Mouse (Mus musculus) heart, postnatal 25 days (tissue): ENCODE results near the gene Kctd20. TPM values are rescaled to one million over a fixed set of nuclear protein-coding genes. Genes with fewer than 3 reads are reported as not detected.

Experiments
- DNase-seq: peaks from one replicate; pipeline ENCODE4 v3.0.0; 2022; ENCODE audit warnings: low spot score
- intact Hi-C: fragments of 180-260 bp; cut with DNase I; formaldehyde crosslinking; loops from one replicate; pipeline ENCODE4 v1.15.1; 2025
- total RNA-seq, 2 experiments: library from RNA; stranded (reverse); gene quantifications; 2 replicates each; pipeline ENCODE4 v1.2.3; 2021

Gene Kctd20
- 10 to 100 TPM; 54.9 to 64.2 TPM for total RNA-seq

DNA sequence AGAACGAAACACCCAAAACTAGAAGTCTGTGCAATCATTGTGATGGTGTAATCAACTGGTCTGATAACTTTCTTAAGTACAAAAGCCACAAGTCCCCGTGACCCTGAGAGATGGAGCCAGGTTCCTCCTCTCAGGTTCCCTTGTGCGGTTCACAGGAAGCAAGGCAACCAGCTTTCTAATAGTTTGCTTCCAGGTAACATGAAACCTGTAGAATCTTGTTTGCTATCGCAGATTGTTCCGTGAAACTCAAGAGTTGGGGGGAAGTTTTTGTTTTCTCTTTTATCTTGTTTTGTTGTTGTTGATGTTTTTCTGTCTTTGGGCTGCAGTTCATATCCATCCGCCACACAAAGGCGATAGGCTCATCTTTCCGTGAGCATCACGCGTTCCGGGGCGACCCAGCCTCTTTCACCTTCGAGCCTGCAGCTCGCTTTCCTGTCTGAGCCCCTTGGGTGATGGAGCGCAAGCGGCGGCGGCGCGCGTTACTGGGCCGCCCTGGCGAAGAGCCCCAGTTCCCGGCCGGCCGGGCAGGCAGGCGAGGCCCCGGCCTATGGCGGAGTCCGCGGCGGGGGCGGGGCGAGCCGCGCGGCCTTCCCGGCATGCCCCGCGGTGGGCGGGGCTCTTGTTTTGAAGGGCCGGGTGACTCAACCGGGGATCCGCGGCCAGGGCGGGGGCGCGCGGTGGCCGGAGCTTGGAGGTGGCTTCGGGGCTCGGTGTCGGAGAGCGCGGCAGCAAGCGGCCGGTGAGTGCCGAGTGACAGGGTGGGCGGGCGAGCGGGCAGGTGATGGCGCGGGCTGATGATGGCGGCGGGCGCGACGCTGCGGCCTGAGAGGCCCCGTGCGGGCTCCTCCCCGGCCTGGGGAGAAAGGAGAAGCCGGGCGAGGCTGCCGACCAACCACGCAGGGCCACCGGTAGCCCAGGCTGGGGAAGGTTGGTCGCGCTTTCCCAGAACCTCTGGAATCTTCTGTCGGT, at the start of gene Kctd20:
Kctd20 (plus strand) TSS at position 120 of the 969 bp plus-strand sequence.
- DNase-seq, result peak; percentile 92
- intact Hi-C loops, result loop anchor here (2.0 kb wide), 1 partner anchor 21 kb away; no protein-coding TSS in a partner anchor

DNA sequence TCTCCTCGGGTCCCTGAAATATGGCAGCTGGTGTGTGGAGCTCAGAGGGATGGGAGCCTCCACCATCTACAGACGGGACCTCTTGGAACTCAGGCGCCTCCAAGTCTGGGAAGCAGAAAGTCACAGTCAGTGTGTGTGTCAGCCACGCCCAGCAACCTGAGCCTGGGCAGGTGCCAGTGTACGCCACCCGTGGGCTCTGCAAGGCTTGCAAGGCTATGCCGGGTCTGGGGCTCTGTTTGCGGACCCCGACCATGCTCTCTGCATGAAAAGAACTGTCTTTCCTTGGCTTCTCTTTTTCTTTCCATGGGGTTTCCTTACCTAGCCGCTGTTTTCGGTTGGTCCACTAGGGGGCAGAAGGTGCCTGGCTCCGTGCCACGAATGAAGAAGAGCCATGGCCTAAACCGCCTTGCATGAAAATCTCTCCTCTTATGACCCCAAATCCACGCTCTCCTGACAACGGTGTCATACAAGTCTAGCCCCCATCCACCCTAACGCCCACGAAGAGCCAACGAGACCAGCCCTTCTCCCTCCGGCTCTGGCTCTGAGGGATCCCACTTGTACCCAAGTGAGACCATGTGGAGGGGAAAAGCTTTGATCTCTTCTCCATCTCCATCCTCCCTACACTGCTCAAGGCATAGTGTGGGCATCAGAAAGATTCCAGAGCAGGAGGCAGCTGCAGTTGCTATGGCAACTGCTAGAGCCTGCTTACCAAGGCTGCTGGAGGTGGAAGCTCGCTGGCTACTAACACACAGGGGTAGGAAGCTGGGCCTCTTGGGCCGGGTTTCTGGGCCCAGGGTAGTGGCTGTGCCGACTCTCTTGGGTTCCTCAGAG, 47.0 kb upstream of the Kctd20 start:
- DNase-seq, result no peak
- intact Hi-C loops, result loop anchor here (2.0 kb wide), 1 partner anchor 22 kb away; no protein-coding TSS in a partner anchor

DNA sequence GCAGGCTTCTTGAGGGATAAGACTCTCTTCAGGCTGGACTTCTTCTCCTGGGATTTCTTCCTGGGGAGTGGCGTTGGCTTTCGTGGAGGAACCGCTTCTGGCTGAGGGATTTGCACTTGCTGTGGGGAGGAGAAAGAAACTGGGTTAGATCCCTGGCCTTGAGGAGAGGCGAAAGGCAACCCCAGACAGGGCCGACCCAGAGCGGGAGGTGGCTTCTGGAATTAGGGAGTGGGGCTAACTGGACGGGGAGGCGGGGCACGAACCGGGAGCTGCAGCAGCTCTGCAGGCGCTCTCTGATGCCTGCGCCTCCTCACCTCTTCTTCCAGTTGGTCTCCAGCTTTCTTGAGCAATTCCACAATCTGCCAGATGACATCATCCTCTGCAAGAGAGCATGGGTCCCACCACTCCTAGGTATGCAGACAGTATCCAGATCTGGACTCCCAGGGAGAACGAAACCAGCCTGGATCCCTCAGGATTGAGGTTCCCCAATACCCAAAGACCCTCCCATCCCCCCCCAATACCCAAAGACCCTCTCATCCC, 46.3 kb upstream of the Kctd20 start:
- no peak for DNase-seq
- intact Hi-C loops, result loop anchor here (2.0 kb wide), 1 partner anchor 21 kb away; no protein-coding TSS in a partner anchor

DNA sequence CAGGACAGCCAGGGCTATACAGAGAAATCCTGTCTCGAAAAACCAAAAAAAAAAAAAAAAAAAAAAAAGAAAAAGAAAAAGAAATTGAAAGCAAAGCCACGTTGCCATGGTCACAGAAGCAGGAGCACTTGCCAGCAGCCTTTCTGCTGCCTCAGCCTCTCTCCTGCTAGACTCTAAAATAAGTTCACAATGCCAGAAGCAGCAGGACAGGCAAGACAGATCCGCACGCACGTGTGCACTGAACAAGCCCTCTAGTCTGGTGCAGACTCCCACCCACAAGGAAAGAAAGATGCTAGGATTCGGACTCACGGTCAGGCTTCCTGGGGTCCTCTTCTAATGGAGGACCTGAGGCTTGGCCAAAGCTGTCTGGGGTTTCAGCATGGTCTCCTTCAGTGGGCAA, 43.8 kb upstream of the Kctd20 start:
- intact Hi-C loops, result no loop called here
- no peak for DNase-seq

- intact Hi-C loops, result no loop called here
- DNase-seq, result no peak
These were observed 42.4 kb upstream of the Kctd20 start for GRCm38 (mm10) chr17:28909252-28909941.

DNA sequence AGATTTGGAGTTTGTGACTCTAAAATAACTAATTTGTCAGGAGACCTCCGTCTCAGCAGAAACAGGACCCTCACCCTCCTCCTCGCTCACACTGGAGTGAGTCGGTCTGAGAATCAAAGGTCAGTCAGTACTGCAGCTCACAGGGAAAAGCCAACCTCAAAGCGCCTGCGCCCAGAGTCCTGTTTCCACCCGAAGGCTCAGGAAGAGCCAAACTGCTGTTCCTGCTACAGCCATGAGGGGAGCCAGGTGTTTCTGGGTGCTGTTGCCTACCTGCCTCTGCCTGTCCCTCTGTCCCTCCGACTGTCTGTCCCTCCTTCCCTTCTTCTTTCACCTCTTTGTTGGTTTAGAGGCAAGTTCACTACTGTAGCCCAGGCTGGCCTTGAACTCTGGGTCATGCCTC, 41.6 kb upstream of the Kctd20 start:
- DNase-seq, result no peak
- intact Hi-C loops, result no loop called here

- intact Hi-C loops, result no loop called here
- no peak for DNase-seq
These were observed 38.5 kb upstream of the Kctd20 start for GRCm38 (mm10) chr17:28913200-28913599.

DNA sequence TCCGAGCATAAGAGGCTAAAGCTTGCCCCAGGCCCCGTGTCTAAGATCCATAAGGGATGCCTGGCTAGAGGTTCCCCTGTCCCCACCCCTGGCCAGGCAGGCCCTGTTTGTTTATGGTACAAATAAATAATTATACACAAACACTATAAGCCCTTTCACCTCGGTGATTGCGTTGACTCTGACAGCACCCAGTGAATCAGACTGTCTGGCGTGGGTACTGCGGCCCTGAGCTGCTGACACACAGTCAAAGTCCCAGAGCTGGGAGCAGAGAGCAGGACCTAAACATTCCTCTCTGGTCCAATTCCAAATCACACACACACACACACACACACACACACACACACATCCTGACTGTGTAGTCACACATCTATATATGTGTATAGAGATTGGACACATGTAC, 37.8 kb upstream of the Kctd20 start:
- intact Hi-C loops, result no loop called here
- no peak for DNase-seq

DNA sequence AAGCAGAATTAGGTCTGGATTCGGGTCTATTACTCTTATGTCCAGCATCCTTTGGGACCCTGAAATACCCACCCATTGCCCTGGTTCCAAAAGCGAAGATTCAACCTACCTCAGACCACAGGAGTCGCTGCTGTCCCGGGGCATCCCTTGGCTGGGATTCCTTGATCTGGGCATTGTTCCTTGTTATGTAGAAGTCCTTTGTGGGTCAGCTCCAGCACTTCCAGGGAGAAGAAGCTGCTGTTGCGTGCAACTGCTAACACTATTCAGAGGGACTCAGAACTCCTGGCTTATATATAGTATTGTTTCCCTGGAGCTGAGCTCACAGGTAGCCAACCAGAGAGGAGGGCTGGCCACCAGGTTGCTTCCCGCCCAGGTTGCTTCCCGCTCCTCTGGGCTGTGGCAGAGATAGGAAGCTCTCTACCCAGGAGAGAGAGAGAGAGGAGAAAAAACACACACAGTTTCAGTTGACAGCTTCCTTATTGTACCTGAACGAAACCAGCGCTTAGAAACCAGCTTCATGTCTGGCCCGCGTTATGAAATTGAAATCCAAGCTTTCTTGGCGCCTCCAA, 36.6 kb upstream of the Kctd20 start, which contains the start of gene 4930539E08Rik:
4930539E08Rik (minus strand) TSS at position 265 of the 569 bp plus-strand sequence.
- intact Hi-C loops, result no loop called here
- DNase-seq, result no peak

DNA sequence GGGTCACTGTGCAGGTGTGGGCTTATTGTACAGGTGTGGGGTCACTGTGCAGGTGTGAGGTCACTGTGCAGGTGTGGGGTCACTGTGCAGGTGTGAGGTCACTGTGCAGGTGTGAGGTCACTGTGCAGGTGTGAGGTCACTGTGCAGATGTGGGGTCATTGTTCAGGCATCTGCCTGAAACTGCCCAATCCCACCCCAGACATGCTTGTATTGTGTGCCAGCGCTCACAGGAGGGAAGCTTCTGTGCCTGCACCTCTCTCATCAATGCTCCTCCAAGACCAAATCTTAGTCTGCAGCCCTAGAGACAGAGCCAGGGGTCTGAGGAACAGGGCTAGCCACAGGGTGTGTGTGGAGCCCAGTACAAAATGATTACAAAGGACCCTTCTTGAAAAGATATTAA, 35.2 kb upstream of the Kctd20 start:
- intact Hi-C loops, result no loop called here
- DNase-seq, result no peak

GRCm38 (mm10) chr17:28921086-28921485, 30.7 kb upstream of the Kctd20 start:
- intact Hi-C loops, result no loop called here
- DNase-seq, result no peak

DNA sequence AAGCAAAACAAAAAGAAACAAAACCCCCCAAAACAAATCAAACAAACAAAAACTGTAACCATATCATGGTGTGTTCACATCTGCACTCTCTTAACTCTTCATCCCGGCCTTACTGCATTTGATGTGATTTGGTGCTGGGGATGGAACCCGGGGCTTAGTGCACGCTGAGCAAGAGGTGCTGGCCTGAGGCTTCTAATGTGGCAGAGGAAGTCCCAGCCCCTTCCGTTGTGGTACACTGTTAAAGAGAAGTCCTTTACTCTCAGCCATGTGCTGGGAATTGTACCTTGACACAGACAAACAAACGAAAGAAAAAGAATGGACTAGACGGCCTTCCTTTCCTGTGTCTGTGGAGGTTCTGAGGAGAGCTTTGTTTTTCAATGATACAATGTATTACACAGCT, 29.7 kb upstream of the Kctd20 start:
- intact Hi-C loops, result no loop called here
- no peak for DNase-seq

DNA sequence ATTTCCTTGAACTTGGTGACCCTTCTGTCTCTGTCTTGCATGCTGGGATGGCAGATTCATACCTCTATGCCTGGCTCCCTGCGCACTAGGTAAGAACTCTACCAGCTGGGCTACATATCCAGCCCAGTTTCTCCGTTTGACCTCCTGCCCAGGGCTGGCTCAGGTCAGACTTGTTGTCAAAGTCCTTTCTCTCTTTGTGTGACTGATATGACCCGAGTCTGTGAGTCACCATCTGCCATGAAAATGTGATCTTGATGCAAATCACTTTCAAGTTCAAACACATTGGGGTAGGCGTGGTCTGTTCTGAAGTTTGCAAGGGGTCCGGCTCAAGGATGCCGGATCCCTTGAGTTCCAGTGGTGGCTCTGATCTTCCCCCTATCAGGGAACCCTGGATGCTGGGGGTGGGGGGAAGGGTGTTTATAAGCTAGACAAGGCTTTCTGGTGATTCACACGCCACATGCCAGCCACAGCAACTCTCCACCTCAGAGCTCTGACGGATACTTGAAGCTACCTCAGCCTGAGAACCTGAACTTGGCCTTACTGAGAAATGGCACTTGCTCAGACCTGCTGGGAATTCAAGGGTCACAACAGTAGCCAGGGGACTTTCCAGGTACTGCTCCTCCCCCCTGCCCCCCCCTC, 26.7 kb upstream of the Kctd20 start:
- intact Hi-C loops, result loop anchor here (2.0 kb wide), 1 partner anchor 162 kb away; no protein-coding TSS in a partner anchor
- DNase-seq, result no peak

DNA sequence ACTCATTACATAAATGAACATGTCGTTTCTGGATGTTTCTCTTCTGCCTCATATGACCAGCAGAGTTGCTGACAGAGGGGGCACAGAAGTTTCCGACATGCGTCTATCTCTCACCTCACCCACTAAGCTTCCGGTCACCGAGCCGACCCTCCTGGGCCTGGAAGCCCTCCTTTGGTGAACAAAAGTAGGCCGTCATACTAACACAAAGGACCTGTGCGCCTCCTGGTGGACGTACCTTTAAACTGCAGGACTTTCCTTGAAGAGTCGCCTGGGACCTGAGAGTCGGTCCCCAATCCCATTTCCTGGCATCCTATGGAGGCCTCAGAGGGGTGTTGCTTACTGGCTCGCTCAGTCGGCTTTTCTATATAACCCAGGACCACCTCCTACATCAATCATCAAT, 25.4 kb upstream of the Kctd20 start:
- DNase-seq, result peak; percentile 49
- intact Hi-C loops, result loop anchor here (1.0 to 2.0 kb wide), 3 partner anchors 22 to 236 kb away; partner anchors contain the start of gene Slc26a8

DNA sequence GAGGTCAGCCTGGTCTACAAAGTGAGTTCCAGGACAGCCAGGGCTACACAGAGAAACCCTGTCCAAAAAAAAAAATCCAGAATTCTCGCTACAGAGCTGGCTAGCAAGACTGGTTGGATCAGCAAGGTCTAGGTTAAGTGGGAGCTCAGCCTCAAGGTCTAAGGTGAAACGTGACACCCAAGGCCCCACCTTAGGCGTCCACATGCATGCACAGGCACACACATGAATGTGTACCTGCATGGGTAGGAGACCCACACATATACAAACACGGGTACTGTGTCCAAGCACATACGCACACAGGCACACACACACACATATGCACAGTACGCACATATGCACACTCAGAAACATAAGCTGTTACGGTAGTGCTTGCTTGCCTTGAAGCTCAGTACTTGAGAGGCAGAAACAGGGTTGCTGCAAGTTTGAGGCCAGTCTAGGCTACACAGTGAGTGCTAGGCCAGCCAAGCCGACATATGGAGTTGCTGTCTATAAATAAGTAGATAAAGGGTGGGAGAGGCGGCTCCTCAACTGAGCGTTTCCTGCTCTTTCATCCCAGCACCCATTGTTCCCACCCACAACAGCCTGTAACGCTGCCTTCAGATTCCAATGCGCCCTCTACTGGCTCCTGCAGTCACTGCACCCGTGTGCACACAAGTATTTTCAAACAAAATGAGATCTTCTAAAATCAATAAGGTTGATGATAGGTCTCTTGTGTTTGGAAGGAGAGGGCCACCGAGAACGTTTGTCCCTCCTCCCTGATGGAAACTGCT, 24.7 kb upstream of the Kctd20 start:
- no peak for DNase-seq
- intact Hi-C loops, result loop anchor here (1.0 to 2.0 kb wide), 3 partner anchors 22 to 237 kb away; partner anchors contain the start of gene Slc26a8

- intact Hi-C loops, result no loop called here
- no peak for DNase-seq
These were observed 23.7 kb upstream of the Kctd20 start for GRCm38 (mm10) chr17:28928004-28928403.

GRCm38 (mm10) chr17:28929369-28929768, 22.4 kb upstream of the Kctd20 start:
- intact Hi-C loops, result no loop called here

More at GRCm38 (mm10) chr17:28929369-28929768, 22.4 kb upstream of the Kctd20 start:
- DNase-seq, result no peak
